17 mouse cellular contexts compared by ENCODE assay signal in the genomic region with DNA sequence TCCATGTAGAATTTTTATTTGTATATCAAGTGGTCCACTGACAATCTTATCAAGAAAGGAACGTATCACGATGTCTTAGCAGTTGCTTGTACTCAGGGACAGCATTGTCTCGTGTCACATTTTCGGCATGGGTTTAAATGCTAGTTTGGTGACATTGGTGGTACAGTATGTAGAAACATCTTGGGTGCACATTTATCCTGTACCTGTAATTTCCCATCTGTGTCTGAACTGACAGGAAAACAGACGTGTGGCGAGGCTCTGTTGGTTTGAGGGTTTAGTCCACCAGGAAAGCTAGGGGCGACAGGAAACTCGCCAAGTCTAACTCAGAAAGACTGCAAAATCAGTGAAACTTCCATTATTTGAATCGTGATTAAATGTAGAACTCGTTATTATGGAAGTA. TPM values are rescaled to one million over a fixed set of nuclear protein-coding genes. Genes with fewer than 3 reads are reported as not detected.
DNase-seq lines count a peak whose midpoint lies in the region; ATAC-seq lines count a peak whose summit lies in the region.
"Had no signal": no experiment of that assay in that cellular context is flagged by ENCODE, and none has a peak within 500 bp of the region (broad histone marks: within the 10 kb centered on the region; RNA-seq: fewer than 3 reads in every experiment).

No protein-coding gene starts in this region.

- H3K27ac ChIP-seq in kidney, embryonic 16.5 days (ENCODE audit: low read length): peak overlapping the region; percentile 81; the same call in 1 of the 2 replicates
- H3K27ac ChIP-seq in hindbrain, embryonic 13.5 days: no peak overlapping the region
- H3K27ac ChIP-seq: embryonic facial prominence, embryonic 13.5 days; forebrain, embryonic 10.5 days; hindbrain, embryonic 14.5 days had no signal

- no peak for DNase-seq in kidney, postnatal 10 days
- DNase-seq in CD4-positive, CD25-positive, alpha-beta regulatory T cell, adult 2 months (ENCODE audit: low read depth, low spot score): peak; percentile 41
- no peak for DNase-seq in left cerebral cortex, adult 8-10 months (ENCODE audit: low spot score in 2 of 2)
- DNase-seq in testis, postnatal 10 days (ENCODE audit: low spot score): no peak
- DNase-seq: cerebellum, adult 11 months; gastrocnemius, postnatal 14 days; heart, postnatal 10 days; kidney, adult 9 months; layer of hippocampus, adult 9-11 months; retina, postnatal 1 day had no signal

- no peaks in the 10 kb centered on the region for H3K9me3 ChIP-seq in kidney, embryonic 16.5 days (ENCODE audit: low read length)
- H3K9me3 ChIP-seq in hindbrain, embryonic 13.5 days: no peaks in the 10 kb centered on the region
- H3K9me3 ChIP-seq: embryonic facial prominence, embryonic 13.5 days; forebrain, embryonic 10.5 days had no signal

- 89% methylated on average over 10 of the region's 10 CpGs for WGBS in kidney, embryonic 16.5 days
- WGBS in hindbrain, embryonic 13.5 days: 95% methylated on average over 10 of the region's 10 CpGs

- H3K9ac ChIP-seq in kidney, embryonic 16.5 days (replicated peaks; ENCODE audit: low read length): no peak overlapping the region
- no peak overlapping the region for H3K9ac ChIP-seq in hindbrain, embryonic 13.5 days
- H3K9ac ChIP-seq: embryonic facial prominence, embryonic 13.5 days; hindbrain, embryonic 14.5 days had no signal

- no peaks in the 10 kb centered on the region for H3K27me3 ChIP-seq in kidney, embryonic 16.5 days (ENCODE audit: insufficient read depth, low read length)
- H3K27me3 ChIP-seq in hindbrain, embryonic 13.5 days: no peaks in the 10 kb centered on the region
- H3K27me3 ChIP-seq: embryonic facial prominence, embryonic 13.5 days had no signal

- H3K4me3 ChIP-seq in kidney, embryonic 16.5 days (ENCODE audit: low read length): no peak overlapping the region
- H3K4me3 ChIP-seq in hindbrain, embryonic 13.5 days: no peak overlapping the region
- H3K4me3 ChIP-seq: embryonic facial prominence, embryonic 13.5 days; forebrain, embryonic 10.5 days had no signal

- H3K36me3 ChIP-seq in kidney, embryonic 16.5 days (ENCODE audit: insufficient read depth, low read length): no peaks in the 10 kb centered on the region
- H3K36me3 ChIP-seq in hindbrain, embryonic 13.5 days: no peaks in the 10 kb centered on the region
- H3K36me3 ChIP-seq: embryonic facial prominence, embryonic 13.5 days had no signal

- ATAC-seq in kidney, embryonic 16.5 days (ENCODE audit: low FRiP score, low TSS enrichment): no peak
- peak; percentile 8 for ATAC-seq in inflammation-experienced regulatory T-cells, adult 6 months
- ATAC-seq in megakaryocyte-erythroid progenitor cell, adult 5-6 weeks (replicated peaks; ENCODE audit: low FRiP score, low TSS enrichment, poor library complexity, severe bottlenecking): peak; percentile 27; the same call in 1 of the 2 replicates
- ATAC-seq in hindbrain, embryonic 13.5 days (ENCODE audit: low FRiP score): no peak

- no peak overlapping the region for H3K4me2 ChIP-seq in kidney, embryonic 16.5 days (replicated peaks; ENCODE audit: low read depth, low read length)
- no peak overlapping the region for H3K4me2 ChIP-seq in hindbrain, embryonic 13.5 days
- H3K4me2 ChIP-seq: embryonic facial prominence, embryonic 13.5 days; hindbrain, embryonic 14.5 days had no signal

- H3K4me1 ChIP-seq in kidney, embryonic 16.5 days (ENCODE audit: insufficient read depth, low read length): peaks cover 55% of the 10 kb centered on the region
- H3K4me1 ChIP-seq in hindbrain, embryonic 13.5 days (replicated peaks): no peaks in the 10 kb centered on the region

RNA-seq across cellular contexts. Expression of a gene that starts 21.5 kb away (rescaled TPM):
- 40.5 and 54.9 TPM in 2 replicates for polyA plus RNA-seq in kidney, embryonic 16.5 days (2015; fragmentation: Nextera tagmentation; extraction: Ambion mirVana)
- polyA plus RNA-seq in inflammation-experienced regulatory T-cells, adult 6 months (2017; shearing (Covaris generic)): 10 to 100 TPM in 2 of 3 experiments, 1 to 10 TPM in 1; 9.0 to 16.4 (median 11.1) TPM
- 13.0 and 19.4 TPM in 2 replicates for total RNA-seq in megakaryocyte-erythroid progenitor cell, adult 5-6 weeks (2014; fragmentation: Nextera tagmentation)
- 15.8 and 17.0 TPM in 2 replicates for total RNA-seq in megakaryocyte-erythroid progenitor cell, adult 5-6 weeks (2017)
- total RNA-seq in left cerebral cortex, adult 8-10 months (2022): 10 to 100 TPM; 23.5 to 30.4 (median 25.6) TPM
- 29.4 and 32.2 TPM in 2 replicates for polyA plus RNA-seq in hindbrain, embryonic 13.5 days (2015; fragmentation: Nextera tagmentation; extraction: Ambion mirVana)

Comparison
In these comparisons a context has a peak if more than half of its experiments do, and no peak if none do; other contexts are left out.
1. ATAC-seq: peak in inflammation-experienced regulatory T-cells, adult 6 months (single experiment) and megakaryocyte-erythroid progenitor cell, adult 5-6 weeks (single experiment); none in kidney, embryonic 16.5 days (single experiment) and hindbrain, embryonic 13.5 days (single experiment).